ENCODE assay signal across 13 mouse cellular contexts in genomic region chr11:75255330-75255729, GRCm38 (mm10).
DNase-seq lines count a peak whose midpoint lies in the region; ATAC-seq and TF ChIP-seq lines count a peak whose summit lies in the region.
"Had no signal": no experiment of that assay in that cellular context is flagged by ENCODE, and none has a peak within 500 bp of the region (broad histone marks: within the 10 kb centered on the region; RNA-seq: fewer than 3 reads in every experiment).

No protein-coding gene starts in this region.

- TF ChIP-seq CTCF in forebrain, postnatal 0 days (IDR thresholded peaks at IDR 0.05; ENCODE audit: low read depth): no peak

- H3K4me1 ChIP-seq in forebrain, postnatal 0 days (ENCODE audit: insufficient read depth): peaks cover 3% of the 10 kb centered on the region; the same call in 1 of the 2 replicates

- H3K9me3 ChIP-seq in forebrain, postnatal 0 days (ENCODE audit: low read length): no peaks in the 10 kb centered on the region
- H3K9me3 ChIP-seq: forebrain, embryonic 13.5 days; hindbrain, embryonic 12.5 days; midbrain, embryonic 12.5 days; neural tube, embryonic 13.5 days had no signal

- peak; percentile 86 for ATAC-seq in granulocyte monocyte progenitor cell, adult 5-6 weeks (replicated peaks; ENCODE audit: poor library complexity, severe bottlenecking)
- ATAC-seq in forebrain, postnatal 0 days: no peak
- ATAC-seq: forebrain, embryonic 13.5 days had no signal

- H3K27me3 ChIP-seq in splenic B cell, adult 2 months (ENCODE audit: control insufficient read depth, insufficient read depth, low read length, poor library complexity, severe bottlenecking): no peaks in the 10 kb centered on the region
- H3K27me3 ChIP-seq in forebrain, postnatal 0 days (ENCODE audit: insufficient read depth, low read length): no peaks in the 10 kb centered on the region
- H3K27me3 ChIP-seq: forebrain, embryonic 13.5 days; hindbrain, embryonic 12.5 days; midbrain, embryonic 12.5 days; neural tube, embryonic 13.5 days had no signal

- H3K36me3 ChIP-seq in splenic B cell, adult 2 months (ENCODE audit: control insufficient read depth, insufficient read depth, low read length, poor library complexity, severe bottlenecking): no peaks in the 10 kb centered on the region
- no peaks in the 10 kb centered on the region for H3K36me3 ChIP-seq in forebrain, postnatal 0 days (ENCODE audit: insufficient read depth)
- H3K36me3 ChIP-seq: hindbrain, embryonic 12.5 days; midbrain, embryonic 12.5 days; neural tube, embryonic 13.5 days had no signal

- H3K9ac ChIP-seq in forebrain, postnatal 0 days: no peak overlapping the region
- H3K9ac ChIP-seq: forebrain, embryonic 13.5 days; hindbrain, embryonic 12.5 days; midbrain, embryonic 12.5 days; neural tube, embryonic 13.5 days had no signal

- H3K4me2 ChIP-seq in forebrain, postnatal 0 days (ENCODE audit: low read depth): no peak overlapping the region
- H3K4me2 ChIP-seq: forebrain, embryonic 13.5 days; heart, embryonic 11.5 days; hindbrain, embryonic 12.5 days; midbrain, embryonic 12.5 days; neural tube, embryonic 13.5 days had no signal

- DNase-seq in kidney, postnatal 14 days: peak; percentile 56
- DNase-seq in kidney, adult 18-20 months: no peak
- peak; percentile 54 for DNase-seq in lung, postnatal 36 days
- no peak for DNase-seq in lung, postnatal 25 days (ENCODE audit: low spot score)
- DNase-seq in splenic B cell, adult 2 months (ENCODE audit: low read depth, low spot score): peak; percentile 29
- DNase-seq in forebrain, postnatal 0 days: no peak
- DNase-seq: cerebellum, adult 18-20 months had no signal

- no peak overlapping the region for H3K4me3 ChIP-seq in forebrain, postnatal 0 days (ENCODE audit: low read depth, low read length)
- H3K4me3 ChIP-seq: forebrain, embryonic 13.5 days; hindbrain, embryonic 12.5 days; midbrain, embryonic 12.5 days; neural tube, embryonic 13.5 days had no signal

- WGBS in forebrain, postnatal 0 days: 72% methylated on average over 5 of the region's 5 CpGs

- no peak overlapping the region for H3K27ac ChIP-seq in forebrain, postnatal 0 days (ENCODE audit: low read depth, low read length)
- H3K27ac ChIP-seq: forebrain, embryonic 13.5 days; hindbrain, embryonic 12.5 days; midbrain, embryonic 12.5 days; neural tube, embryonic 13.5 days had no signal

Comparison
In these comparisons a context has a peak if more than half of its experiments do, and no peak if none do; other contexts are left out.
1. DNase-seq: peak in kidney, postnatal 14 days (single experiment), lung, postnatal 36 days (single experiment) and splenic B cell, adult 2 months (single experiment); none in kidney, adult 18-20 months (single experiment), lung, postnatal 25 days (single experiment) and forebrain, postnatal 0 days (single experiment).